Mouse (Mus musculus): ENCODE results near the gene E2f4.

DNA sequence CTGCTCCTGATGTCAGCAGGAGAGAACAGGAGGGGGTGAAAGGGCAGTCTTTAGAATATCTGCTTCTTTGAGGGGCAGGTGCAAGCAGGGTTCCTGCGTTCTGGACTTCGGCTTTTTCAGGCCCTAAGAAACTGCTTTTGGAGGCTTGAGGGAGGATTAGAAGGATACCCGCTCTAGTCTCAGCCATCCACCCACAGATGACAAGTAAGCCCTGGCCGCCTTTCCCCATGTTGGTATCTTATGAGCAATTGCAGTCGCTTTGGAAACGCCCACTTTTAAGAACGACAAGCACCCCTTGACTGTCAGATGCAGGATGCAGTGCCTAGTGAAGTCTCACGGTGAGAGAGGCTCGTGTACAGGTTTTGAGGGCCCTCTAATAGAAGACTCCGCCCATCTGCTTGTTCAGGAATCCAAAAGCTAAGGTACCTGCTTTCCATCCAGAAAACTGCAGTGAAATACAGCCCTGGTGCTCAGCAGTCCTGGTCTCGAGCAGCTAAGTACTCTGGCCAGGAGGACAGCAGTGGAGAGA, 21.3 kb downstream of the E2f4 start:
- TF ChIP-seq POLR2A (IDR thresholded peaks at IDR 0.05; ENCODE audit: control insufficient read depth, extremely low read depth, insufficient read depth, low read length, poor library complexity), result no peak
- no peak for TF ChIP-seq CTCF (IDR thresholded peaks at IDR 0.05; ENCODE audit: borderline replicate concordance, control insufficient read depth, extremely low read depth, insufficient read depth, low read length, poor library complexity)

Measured in thymus, adult 2 months (tissue).